Mouse (Mus musculus): Measurements from ENCODE around the gene Syt1. TPM values are rescaled to one million over a fixed set of nuclear protein-coding genes. Genes with fewer than 3 reads are reported as not detected.

Gene Syt1
- total RNA-seq, 2 experiments from 2014 or later, result not detected

DNA sequence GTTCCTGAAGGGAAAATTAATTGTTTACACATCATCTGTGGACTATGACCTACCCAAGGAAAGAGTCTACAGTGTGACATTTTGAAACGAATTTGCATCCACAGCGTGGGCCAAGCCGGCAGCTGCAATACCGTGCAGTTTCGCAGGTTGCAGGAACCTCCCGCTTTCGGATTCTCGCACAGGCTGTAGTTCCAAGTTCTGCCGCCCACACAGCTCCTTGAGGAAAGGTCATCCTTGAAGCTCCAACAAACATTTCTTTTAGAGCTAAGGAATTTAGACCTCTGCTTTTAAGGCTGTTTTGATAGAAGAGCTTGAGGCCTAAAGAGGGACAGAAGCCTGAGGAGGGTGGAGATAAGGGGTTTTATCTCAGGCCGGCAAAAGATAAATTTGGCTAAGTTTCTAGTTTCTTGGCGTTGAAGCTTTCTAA, 556.1 kb downstream of the Syt1 start:
- no peak for ATAC-seq (ENCODE audit: poor library complexity, severe bottlenecking)

DNA sequence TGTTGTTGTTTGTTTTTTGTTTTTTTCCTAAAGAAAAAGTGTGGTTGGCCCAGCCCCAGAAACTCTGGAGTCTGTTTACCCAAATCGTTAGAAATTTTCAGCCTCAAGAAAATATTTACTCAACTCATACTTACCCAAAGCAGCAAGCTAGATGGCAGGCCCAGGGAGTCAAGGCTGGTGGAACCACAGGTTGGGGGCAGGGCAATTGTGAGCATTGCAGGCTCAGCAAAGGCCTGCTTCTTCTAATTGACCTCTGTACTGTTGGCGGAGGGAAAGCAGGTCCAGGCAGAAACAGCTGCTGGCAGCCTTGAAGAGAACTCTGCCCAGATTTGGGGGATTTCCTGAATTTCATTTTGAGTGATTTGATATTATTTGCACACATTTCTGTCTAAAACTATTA, 557.2 kb downstream of the Syt1 start:
- ATAC-seq (ENCODE audit: poor library complexity, severe bottlenecking), result no peak

DNA sequence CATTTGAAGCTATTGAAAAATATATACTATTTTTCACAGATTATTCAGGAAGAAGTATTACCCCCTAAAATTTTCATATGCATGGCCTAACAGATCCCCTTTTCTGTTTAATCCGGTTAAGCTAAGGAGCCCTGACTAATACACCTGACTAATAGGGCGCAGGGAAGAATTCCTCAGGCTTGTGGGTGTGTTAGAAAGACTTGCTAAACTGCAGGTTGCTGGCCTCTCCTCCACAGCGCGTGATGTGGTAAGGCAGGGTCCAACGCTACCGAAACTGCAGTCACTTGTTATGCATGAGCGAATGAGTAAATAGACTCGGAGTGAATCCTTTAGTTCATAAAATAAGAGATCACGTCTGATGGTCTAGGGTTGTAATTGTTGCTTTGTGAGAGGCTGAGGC, 558.4 kb downstream of the Syt1 start:
- ATAC-seq (ENCODE audit: poor library complexity, severe bottlenecking), result no peak

DNA sequence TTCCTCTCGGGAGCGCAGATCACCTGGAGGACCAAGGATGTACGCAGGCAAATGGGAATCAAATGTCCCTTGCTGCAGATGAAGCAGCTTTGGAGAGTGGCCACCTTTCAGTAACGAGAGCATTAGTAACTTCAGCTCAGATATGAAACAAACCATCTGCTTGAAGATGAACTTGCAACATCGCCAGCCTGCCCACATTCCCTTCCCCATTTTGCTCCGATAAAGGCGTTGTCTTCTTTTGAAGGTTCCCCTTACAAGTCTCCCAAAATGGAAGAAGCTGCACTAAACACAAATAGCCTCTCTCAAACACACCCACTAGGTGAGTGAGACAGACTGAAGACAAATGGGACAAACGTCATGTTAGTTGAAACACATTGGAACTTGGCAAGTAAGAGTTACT, 559.3 kb downstream of the Syt1 start:
- peak; percentile 45 for ATAC-seq (ENCODE audit: poor library complexity, severe bottlenecking)

DNA sequence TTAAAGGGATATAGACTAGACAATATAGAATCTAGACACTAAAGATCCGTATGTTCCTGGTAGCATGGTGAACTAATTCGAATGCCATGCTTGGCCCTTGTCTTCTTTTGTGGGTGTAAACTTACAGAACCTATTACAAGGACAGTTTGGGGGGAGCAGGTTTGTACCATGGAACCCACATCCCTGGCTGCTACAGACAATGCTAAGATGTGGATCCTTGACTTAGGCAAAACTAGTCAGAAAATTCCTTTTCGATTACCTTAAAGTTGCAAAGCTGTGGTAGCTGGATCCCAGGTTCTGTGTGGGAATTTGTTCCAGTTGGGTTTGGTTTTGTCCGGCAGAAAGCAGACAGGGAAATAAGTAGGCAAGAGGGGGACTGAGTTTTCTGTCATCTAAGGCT, 560.4 kb downstream of the Syt1 start:
- no peak for ATAC-seq (ENCODE audit: poor library complexity, severe bottlenecking)

DNA sequence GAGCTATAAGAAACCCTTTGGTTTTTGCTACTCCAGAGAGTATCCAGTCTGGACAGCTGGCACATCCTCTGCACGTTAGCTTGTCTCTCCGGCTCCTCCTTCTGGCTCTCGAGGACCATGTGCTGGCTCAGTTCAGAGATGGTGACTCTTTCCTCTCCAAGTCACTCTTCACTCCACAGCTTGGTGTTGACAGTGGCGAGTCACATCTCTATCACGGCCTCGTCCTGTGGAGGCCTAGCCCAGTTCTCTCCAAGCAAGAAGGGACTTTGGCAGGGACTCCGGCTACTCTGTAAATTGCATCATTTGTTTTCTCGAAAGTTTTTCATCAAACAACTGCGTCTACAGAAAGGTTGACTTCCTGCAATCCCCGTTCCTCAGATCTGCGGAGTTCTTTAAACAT, 562.4 kb downstream of the Syt1 start:
- no peak for ATAC-seq (ENCODE audit: poor library complexity, severe bottlenecking)

Measured in megakaryocyte, adult 5-6 weeks (primary cell).